Mouse (Mus musculus): ENCODE measurements around the gene Ms4a1.
"Not testable (repeated sequence)": the region's sequence is repeated elsewhere in the genome, so short reads cannot be mapped to it uniquely, and the experiment has no call there.

DNA sequence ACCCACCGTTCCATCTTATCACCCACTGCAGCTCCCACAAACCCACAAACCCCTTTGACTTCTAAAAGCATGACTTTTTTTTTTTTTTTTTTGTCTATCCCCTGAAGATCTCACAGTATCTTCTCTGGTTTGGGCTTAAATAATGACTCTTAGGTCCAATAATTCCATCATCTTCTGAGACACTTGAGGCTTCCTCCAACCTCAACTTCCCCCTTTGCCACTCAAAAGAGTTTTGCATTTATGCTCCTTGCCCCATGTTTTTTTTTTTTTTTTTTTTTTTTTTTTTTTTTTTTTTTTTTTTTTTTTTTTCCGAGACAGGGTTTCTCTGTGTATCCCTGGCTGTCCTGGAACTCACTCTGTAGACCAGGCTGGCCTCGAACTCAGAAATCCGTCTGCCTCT lies 3.1 kb downstream of the Ms4a1 start:
- not testable (repeated sequence) for TF ChIP-seq POLR2A (IDR thresholded peaks at IDR 0.05; ENCODE audit: control insufficient read depth, low read depth, low read length); CTCF (IDR thresholded peaks at IDR 0.05; ENCODE audit: control insufficient read depth, insufficient read depth, insufficient replicate concordance, low read depth, low read length)
